Mouse (Mus musculus): ENCODE measurements at regions not wholly inside any gene's neighbourhood (a gene's known extent, or its start where the extent isn't known, plus 50 kb on each side); places are given as distances from the start of the nearest gene placed in this dataset.

DNA sequence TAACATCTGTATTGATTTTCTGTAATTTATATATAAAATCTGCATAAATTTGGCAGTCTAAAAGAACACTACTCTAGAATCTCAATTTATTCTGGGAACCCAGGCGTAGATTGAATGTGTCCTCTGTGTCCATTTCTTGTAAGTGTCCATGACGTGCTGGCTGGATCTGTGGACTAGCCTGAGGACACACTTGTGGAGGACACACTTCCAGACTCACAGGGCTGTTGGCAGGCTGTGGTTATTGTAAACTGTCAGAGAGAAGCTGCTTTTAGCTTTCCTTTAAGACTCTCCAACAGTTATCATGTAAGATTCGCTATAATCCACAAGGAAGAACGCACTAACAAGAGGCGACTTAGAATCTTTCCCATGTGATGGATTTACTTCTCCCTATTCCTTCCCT lies 200.2 kb downstream of the Wnt5a start:
- H3K4me2 ChIP-seq: no peak overlapping the region
- WGBS: 96% methylated on average over 5 of the region's 5 CpGs

DNA sequence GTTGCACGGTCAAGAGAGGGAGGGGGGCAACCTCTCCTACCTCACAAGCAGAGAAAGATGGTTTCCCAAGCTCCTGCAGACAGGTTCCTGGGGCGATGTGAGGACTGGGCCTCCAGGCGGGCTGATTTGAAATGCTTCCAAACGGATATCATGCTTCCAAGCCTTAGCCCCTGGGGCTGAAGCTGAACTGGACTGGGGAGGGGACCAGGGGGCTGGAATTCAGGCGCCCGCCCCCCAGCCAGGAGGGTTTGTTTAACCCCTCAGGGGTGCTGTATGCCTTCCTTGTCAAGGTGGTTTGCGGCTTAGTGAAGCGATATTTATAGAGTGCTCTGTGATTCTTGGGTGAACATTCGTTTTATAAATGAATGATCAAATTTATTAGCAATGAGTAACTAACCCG lies 210.0 kb downstream of the Wnt5a start:
- H3K4me3 ChIP-seq (replicated peaks): no peak overlapping the region
- 59% methylated on average over 10 of the region's 10 CpGs for WGBS
- ATAC-seq (ENCODE audit: low FRiP score): no peak
- H3K4me1 ChIP-seq: peaks cover 5% of the 10 kb centered on the region; the same call in 1 of the 2 replicates
- H3K36me3 ChIP-seq: no peaks in the 10 kb centered on the region
- no peak overlapping the region for H3K9ac ChIP-seq (replicated peaks)
- no peak overlapping the region for H3K4me2 ChIP-seq
- no peaks in the 10 kb centered on the region for H3K27me3 ChIP-seq (replicated peaks)
- H3K9me3 ChIP-seq (replicated peaks): no peaks in the 10 kb centered on the region
- no peak overlapping the region for H3K27ac ChIP-seq (replicated peaks)

More for the DNA sequence above, 200.2 kb downstream of the Wnt5a start:
- H3K27ac ChIP-seq (replicated peaks): no peak overlapping the region
- no peak overlapping the region for H3K9ac ChIP-seq (replicated peaks)
- no peaks in the 10 kb centered on the region for H3K9me3 ChIP-seq (replicated peaks)
- no peak for ATAC-seq (ENCODE audit: low FRiP score)
- H3K4me1 ChIP-seq: no peaks in the 10 kb centered on the region
- H3K4me3 ChIP-seq (replicated peaks): no peak overlapping the region
- H3K36me3 ChIP-seq: no peaks in the 10 kb centered on the region
- no peaks in the 10 kb centered on the region for H3K27me3 ChIP-seq (replicated peaks)

DNA sequence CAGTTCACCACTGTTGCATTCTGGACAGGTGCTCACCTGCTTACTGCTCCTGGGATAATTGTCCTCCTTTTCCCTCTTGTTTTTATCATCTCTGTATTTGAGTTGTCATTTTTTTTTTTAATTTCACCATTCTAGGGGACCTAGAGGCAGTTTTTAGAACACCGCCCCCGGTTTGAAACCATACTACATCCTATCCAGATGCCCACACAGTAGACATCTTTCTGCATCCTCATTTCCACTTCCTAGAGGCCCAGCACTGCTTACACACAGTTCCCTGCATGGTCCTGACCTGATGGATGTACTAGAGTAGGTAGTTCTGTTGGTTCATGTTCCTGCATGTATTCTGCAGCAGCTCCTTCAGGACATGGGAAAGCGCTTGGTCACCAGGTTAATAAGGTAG lies 216.0 kb downstream of the Wnt5a start:
- Histone ChIP-seq H3K4me2 (no peak overlapping the region), H3K4me3 (replicated peaks) (no peak overlapping the region), H3K27me3 (replicated peaks) (no peaks in the 10 kb centered on the region), H3K9me3 (replicated peaks) (no peaks in the 10 kb centered on the region), H3K4me1 (no peaks in the 10 kb centered on the region), H3K9ac (replicated peaks) (no peak overlapping the region), H3K36me3 (no peaks in the 10 kb centered on the region), H3K27ac (replicated peaks) (no peak overlapping the region)
- 96% methylated on average over 3 of the region's 3 CpGs for WGBS
- ATAC-seq (ENCODE audit: low FRiP score): no peak

- no peaks in the 10 kb centered on the region for H3K9me3 ChIP-seq (replicated peaks)
- ATAC-seq (ENCODE audit: low FRiP score): no peak
- H3K27ac ChIP-seq (replicated peaks): no peak overlapping the region
- 61% methylated on average over 4 of the region's 4 CpGs for WGBS
- H3K4me3 ChIP-seq (replicated peaks): no peak overlapping the region
- no peaks in the 10 kb centered on the region for H3K27me3 ChIP-seq (replicated peaks)
- no peaks in the 10 kb centered on the region for H3K36me3 ChIP-seq
- no peak overlapping the region for H3K9ac ChIP-seq (replicated peaks)
- H3K4me1 ChIP-seq: no peaks in the 10 kb centered on the region
- H3K4me2 ChIP-seq: no peak overlapping the region
Measured at GRCm38 (mm10) chr14:28725666-28726065, 221.1 kb downstream of the Wnt5a start.

DNA sequence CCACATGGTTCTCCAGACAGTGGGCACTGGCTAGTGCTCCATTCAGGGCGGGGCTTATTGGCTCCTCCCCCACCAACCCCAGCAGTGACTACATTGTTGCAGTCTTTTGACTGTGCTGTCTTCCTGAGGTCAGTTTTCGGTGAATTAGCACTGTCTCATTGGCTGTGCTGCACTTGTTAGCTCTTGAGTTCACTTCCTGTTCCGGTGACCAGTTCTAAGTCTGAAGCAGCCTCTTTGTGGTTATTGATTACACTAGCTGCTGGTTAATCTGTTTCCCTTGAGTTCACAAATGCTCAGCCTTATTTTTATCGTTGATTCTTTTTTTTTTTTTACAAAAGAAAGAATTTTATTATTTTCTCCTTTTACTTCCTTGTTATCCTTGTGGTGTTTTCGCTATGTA lies 228.9 kb downstream of the Wnt5a start:
- 73% methylated on average over 5 of the region's 5 CpGs for WGBS
- no peaks in the 10 kb centered on the region for H3K4me1 ChIP-seq
- no peaks in the 10 kb centered on the region for H3K36me3 ChIP-seq
- no peak for ATAC-seq (ENCODE audit: low FRiP score)
- no peak overlapping the region for H3K4me2 ChIP-seq
- H3K9ac ChIP-seq (replicated peaks): no peak overlapping the region
- H3K27me3 ChIP-seq (replicated peaks): no peaks in the 10 kb centered on the region
- H3K27ac ChIP-seq (replicated peaks): no peak overlapping the region
- H3K9me3 ChIP-seq (replicated peaks): no peaks in the 10 kb centered on the region
- no peak overlapping the region for H3K4me3 ChIP-seq (replicated peaks)

DNA sequence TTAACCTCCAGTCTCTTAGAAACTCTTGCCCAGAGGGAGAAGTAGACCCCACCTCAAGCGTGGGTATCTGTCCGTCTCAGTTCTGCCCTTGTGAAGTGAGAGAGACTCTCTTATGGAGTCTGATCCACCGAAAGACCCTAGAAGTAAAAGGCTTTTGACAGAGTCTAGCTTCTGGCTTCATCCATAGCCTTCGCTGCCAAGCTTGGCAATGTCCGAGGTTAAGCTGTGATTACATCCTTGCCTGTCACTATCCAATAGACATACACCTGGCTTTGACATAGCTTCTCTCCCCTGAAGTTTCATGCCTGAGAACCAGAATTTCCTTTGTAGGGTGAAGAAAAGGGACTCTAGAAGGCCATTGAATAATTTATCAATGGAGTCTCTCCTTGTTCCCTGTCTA lies 230.9 kb downstream of the Wnt5a start:
- Histone ChIP-seq H3K4me2 (no peak overlapping the region), H3K27me3 (replicated peaks) (no peaks in the 10 kb centered on the region), H3K36me3 (no peaks in the 10 kb centered on the region), H3K4me1 (no peaks in the 10 kb centered on the region), H3K9ac (replicated peaks) (no peak overlapping the region), H3K27ac (replicated peaks) (no peak overlapping the region), H3K9me3 (replicated peaks) (no peaks in the 10 kb centered on the region), H3K4me3 (replicated peaks) (no peak overlapping the region)
- ATAC-seq (ENCODE audit: low FRiP score): no peak
- 93% methylated on average over 5 of the region's 5 CpGs for WGBS

DNA sequence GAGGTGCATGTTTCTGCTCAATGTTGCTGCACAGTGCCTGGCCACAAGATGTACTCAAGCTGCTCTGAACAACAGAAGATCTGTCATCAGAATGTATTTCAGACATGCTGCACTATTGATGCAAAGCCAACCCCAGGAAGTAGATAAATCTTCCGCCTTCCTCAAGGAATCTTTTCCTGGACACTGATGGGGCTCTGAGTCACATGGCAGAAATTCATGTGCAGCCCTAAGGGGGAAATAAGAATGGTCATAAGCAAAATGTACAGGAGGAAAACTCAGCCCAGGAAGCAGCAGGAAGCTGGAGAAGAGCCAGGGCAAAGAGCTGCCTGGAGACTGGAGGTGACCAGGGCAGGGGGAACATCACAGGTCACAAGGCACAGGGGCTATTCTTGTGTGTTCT lies 235.5 kb downstream of the Wnt5a start:
- Histone ChIP-seq H3K27me3 (replicated peaks) (no peaks in the 10 kb centered on the region), H3K27ac (replicated peaks) (no peak overlapping the region), H3K4me1 (no peaks in the 10 kb centered on the region), H3K36me3 (no peaks in the 10 kb centered on the region), H3K4me2 (no peak overlapping the region), H3K4me3 (replicated peaks) (no peak overlapping the region), H3K9me3 (replicated peaks) (no peaks in the 10 kb centered on the region), H3K9ac (replicated peaks) (no peak overlapping the region)
- ATAC-seq (ENCODE audit: low FRiP score): no peak
- WGBS: 81% methylated on average over 1 of the region's 1 CpGs

DNA sequence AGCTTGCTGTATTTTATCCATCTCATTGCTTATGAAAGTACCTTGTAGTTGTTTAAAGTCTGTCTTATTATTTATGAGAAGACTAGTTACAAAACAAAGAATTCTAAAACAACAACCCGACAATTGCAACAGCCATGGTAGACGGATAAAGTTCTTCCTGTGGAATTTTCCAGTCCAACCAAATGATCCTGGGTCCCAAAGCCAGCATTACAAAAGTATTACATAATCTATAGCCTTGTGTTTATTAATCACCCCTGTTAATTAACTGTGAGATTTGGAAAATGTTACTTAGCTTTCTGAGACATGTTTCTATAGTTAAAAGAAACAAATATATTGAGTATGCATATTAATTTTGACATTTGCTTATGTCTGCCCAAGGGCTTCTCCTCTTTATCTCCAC lies 236.9 kb downstream of the Wnt5a start:
- no peaks in the 10 kb centered on the region for H3K9me3 ChIP-seq (replicated peaks)
- no peaks in the 10 kb centered on the region for H3K27me3 ChIP-seq (replicated peaks)
- no peaks in the 10 kb centered on the region for H3K4me1 ChIP-seq
- H3K4me2 ChIP-seq: no peak overlapping the region
- no peak overlapping the region for H3K27ac ChIP-seq (replicated peaks)
- H3K36me3 ChIP-seq: no peaks in the 10 kb centered on the region
- 81% methylated on average over 2 of the region's 2 CpGs for WGBS
- no peak overlapping the region for H3K9ac ChIP-seq (replicated peaks)
- ATAC-seq (ENCODE audit: low FRiP score): no peak
- no peak overlapping the region for H3K4me3 ChIP-seq (replicated peaks)

GRCm38 (mm10) chr14:28743673-28744072 lies 239.1 kb downstream of the Wnt5a start:
- no peak overlapping the region for H3K4me3 ChIP-seq (replicated peaks)
- H3K27ac ChIP-seq (replicated peaks): no peak overlapping the region
- H3K9me3 ChIP-seq (replicated peaks): no peaks in the 10 kb centered on the region
- no peak overlapping the region for H3K4me2 ChIP-seq
- WGBS: 71% methylated on average over 4 of the region's 4 CpGs
- H3K9ac ChIP-seq (replicated peaks): no peak overlapping the region
- no peak for ATAC-seq (ENCODE audit: low FRiP score)
- no peaks in the 10 kb centered on the region for H3K27me3 ChIP-seq (replicated peaks)
- H3K4me1 ChIP-seq: no peaks in the 10 kb centered on the region
- no peaks in the 10 kb centered on the region for H3K36me3 ChIP-seq

- Histone ChIP-seq H3K9me3 (replicated peaks) (no peaks in the 10 kb centered on the region), H3K4me2 (no peak overlapping the region), H3K4me3 (replicated peaks) (no peak overlapping the region), H3K36me3 (no peaks in the 10 kb centered on the region), H3K4me1 (no peaks in the 10 kb centered on the region), H3K9ac (replicated peaks) (no peak overlapping the region), H3K27me3 (replicated peaks) (no peaks in the 10 kb centered on the region), H3K27ac (replicated peaks) (no peak overlapping the region)
- no peak for ATAC-seq (ENCODE audit: low FRiP score)
- WGBS: 80% methylated on average over 1 of the region's 1 CpGs
Measured at GRCm38 (mm10) chr14:28750301-28750700, 245.8 kb downstream of the Wnt5a start.

- H3K4me3 ChIP-seq (replicated peaks): no peak overlapping the region
- H3K9ac ChIP-seq (replicated peaks): no peak overlapping the region
- no peaks in the 10 kb centered on the region for H3K27me3 ChIP-seq (replicated peaks)
- 85% methylated on average over 1 of the region's 1 CpGs for WGBS
- no peak for ATAC-seq (ENCODE audit: low FRiP score)
- H3K4me2 ChIP-seq: no peak overlapping the region
- no peaks in the 10 kb centered on the region for H3K36me3 ChIP-seq
- H3K27ac ChIP-seq (replicated peaks): no peak overlapping the region
- no peaks in the 10 kb centered on the region for H3K4me1 ChIP-seq
- no peaks in the 10 kb centered on the region for H3K9me3 ChIP-seq (replicated peaks)
Measured at GRCm38 (mm10) chr14:28765201-28765600, 252.8 kb upstream of the Lrtm1 start.

GRCm38 (mm10) chr14:28773068-28773467 lies 244.9 kb upstream of the Lrtm1 start:
- Histone ChIP-seq H3K4me3 (replicated peaks) (no peak overlapping the region), H3K27ac (replicated peaks) (no peak overlapping the region), H3K36me3 (no peaks in the 10 kb centered on the region), H3K9me3 (replicated peaks) (no peaks in the 10 kb centered on the region), H3K27me3 (replicated peaks) (no peaks in the 10 kb centered on the region), H3K9ac (replicated peaks) (no peak overlapping the region), H3K4me1 (0 out of 2 replicates have a peak, but pooled peaks cover 4% of the 10 kb centered on the region), H3K4me2 (peak overlapping the region; percentile 11; the same call in 1 of the 2 replicates)
- WGBS: 63% methylated on average over 11 of the region's 11 CpGs
- ATAC-seq (ENCODE audit: low FRiP score): no peak

- Histone ChIP-seq H3K27ac (replicated peaks) (no peak overlapping the region), H3K9ac (replicated peaks) (no peak overlapping the region), H3K4me2 (no peak overlapping the region), H3K9me3 (replicated peaks) (no peaks in the 10 kb centered on the region), H3K27me3 (replicated peaks) (no peaks in the 10 kb centered on the region), H3K36me3 (no peaks in the 10 kb centered on the region), H3K4me3 (replicated peaks) (no peak overlapping the region), H3K4me1 (0 out of 2 replicates have a peak, but pooled peaks cover 4% of the 10 kb centered on the region)
- 36% methylated on average over 1 of the region's 1 CpGs for WGBS
- ATAC-seq (ENCODE audit: low FRiP score): no peak
Measured at GRCm38 (mm10) chr14:28775686-28776085, 242.3 kb upstream of the Lrtm1 start.
